Mouse (Mus musculus): Measurements from ENCODE around the gene Gdf11.

DNA sequence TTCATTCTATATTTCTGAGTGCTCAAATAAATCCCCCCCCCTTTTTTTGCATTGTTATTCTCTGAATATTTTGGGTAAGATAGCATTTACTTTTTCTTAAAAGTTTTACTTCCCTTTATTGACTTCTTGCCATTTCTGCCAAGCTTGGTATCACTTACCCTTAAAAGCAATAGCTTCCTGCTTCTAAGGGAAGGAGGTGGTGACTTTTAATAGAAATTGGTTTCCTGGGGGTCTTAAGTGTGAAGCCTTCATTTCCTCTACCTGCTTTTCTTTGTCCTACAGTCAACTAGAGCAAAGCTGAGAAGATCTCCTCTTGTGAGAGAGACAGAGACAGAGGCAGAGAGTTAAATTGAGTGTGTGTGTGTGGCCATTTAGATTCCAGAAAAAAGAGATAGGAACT, 30.3 kb downstream of the Gdf11 start:
- no peak for TF ChIP-seq CTCF (IDR thresholded peaks at IDR 0.05; ENCODE audit: low read depth, low read length)
- no peak for TF ChIP-seq POLR2A (IDR thresholded peaks at IDR 0.05; ENCODE audit: insufficient read depth, low read length)
- no peak for TF ChIP-seq EP300 (IDR thresholded peaks at IDR 0.05; ENCODE audit: insufficient read depth, low read depth, low read length)

Data from ES-Bruce4 (cell line).